Mouse (Mus musculus): ENCODE measurements around the gene Gm27021. TPM values are rescaled to one million over a fixed set of nuclear protein-coding genes. Genes with fewer than 3 reads are reported as not detected.

Gene Gm27021
- polyA plus RNA-seq (2017; shearing (Covaris generic)): not detected

DNA sequence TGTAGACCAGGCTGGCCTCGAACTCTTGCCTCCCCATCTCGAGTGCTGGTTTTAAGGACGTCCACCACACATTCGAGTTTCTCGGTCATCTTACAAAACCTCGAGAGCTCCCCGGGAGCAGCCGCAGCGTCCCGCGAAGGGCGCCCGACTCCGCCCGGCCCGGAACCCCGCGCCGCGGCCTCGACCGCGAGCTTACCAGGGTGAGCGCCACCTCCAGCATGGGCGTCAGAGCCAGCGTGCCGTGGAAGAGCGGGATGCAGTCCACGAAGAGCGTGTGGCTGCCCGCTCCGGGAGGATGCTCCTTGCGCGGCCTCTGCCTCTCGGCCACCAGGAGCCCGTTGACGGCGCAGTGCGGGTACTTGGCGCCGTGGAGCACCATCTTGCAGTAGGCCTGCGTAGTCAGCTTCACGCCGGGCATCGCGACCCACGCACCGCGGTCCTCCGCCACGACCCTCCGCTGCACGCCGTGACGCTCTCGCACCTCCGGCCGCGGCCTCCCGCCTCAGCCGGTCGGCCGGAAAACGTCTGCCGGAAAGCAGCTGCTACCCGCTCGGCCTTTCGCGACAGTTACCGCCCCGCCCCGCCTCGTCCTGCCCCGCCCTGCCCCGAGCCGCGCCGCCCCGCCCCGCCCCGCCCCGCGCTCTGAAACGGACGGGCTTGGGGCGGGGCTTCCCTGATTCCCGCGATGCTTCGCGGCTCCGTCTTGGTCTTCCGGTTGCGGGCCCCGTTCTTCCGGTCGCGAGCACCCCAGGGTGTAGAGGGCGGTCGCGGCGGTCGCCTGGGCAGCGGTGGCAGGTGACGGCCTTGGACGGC, at the start of gene Gm27021, which contains the start of gene Cox4i1:
Gene Gm27021 (minus strand): TSS at position 519 of the 813 bp plus-strand sequence.
Gene Cox4i1 (plus strand): TSS at position 662 of the 813 bp plus-strand sequence.

DNA sequence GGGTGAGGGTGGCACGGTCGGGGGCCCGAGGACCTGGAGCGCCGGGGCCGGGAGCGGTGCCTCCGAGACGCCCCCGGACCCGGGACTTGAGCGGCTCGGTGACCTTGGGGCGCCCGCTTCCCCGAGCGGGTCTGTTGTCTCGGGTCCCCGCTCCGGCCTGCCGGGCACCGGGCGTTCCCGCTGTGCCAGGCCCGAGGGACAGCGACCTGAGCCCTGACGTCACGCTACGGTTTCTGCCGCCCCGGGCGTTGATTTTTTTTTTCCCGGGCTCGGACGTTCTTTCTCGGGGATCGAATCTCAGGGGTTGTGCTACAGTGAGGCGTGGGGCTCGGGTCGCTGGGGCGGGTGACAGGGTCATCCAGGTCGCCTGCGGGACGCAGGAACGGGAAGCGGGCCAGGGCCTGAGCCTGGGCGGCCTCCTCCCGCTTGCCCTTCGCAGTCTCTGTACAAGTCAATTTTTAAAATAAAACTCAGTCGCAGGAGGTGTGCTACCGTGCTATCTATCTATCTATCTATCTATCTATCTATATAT, 561 bp upstream of the Gm27021 start, which contains the start of gene Emc8:
Gene Emc8 (minus strand): TSS at position 200 of the 532 bp plus-strand sequence.

DNA sequence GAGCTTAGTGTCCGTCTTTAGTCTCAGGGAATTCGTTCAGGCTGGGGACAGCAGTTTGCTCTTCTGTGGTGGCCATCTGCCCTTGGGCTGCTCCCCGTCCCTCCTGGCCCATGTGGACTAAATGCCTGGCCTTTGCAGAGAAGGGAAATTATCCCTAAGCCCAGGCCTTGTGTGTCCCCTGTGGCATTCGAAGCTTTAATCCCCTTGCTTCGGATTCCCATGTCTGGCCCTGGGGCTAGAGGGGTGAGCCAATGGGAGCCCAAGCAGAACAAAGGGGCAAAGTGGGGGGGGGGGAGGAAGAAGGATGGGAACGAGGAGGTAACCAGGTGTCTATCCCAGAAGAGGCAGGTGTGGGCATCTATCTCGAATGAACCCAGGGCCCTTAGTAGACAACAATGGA, 20.3 kb downstream of the Gm27021 start, which contains the start of gene 1190005I06Rik:
Gene 1190005I06Rik (minus strand): TSS at position 101 of the 400 bp plus-strand sequence.

DNA sequence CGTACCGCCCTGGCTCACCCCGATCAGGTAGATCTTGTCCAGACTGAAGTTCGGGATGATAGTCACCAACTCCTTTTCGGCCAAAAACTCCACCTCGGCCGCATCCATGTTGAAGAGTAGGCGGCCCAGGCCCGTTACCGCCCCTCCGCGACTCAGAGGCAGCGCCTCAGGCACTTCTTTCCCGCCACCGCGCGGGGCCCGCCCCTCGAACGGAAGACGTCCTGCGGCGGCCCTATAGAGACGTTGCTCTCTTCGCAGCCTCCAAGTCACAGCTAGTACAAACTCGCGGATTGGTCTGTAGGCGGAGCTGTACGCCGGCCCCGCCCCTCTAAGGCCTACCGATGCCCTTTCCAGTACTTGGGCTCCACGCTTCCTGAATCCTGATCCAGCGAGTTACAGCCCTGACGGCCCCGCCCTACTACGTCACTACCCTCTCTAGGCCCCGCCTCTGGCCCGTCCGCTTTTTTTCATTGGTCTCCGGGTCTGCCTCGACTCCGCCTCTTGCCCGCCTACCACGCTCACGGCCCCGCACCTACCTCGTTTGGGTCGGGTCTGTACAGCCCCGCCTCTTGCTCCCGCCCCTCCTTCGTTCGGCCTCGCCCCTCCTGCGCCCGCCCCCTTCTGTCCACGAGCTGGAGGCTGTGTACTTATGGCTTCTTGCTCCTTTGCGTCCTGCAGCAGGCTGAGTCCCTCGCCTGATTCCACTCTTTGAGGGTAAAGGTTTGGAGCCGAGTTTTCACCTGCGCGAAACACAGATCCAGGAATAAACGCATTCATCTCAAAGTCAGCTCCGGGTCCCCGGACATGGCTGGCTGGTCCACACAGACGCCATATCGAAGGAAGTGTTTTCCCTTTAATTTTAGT, 78.7 kb downstream of the Gm27021 start, which contains the start of gene Gins2:
Gene Gins2 (minus strand): TSS at position 397 of the 864 bp plus-strand sequence.

Other genes starting within 250 kb of the Gm27021 start
- gene Gins2, start 78.8 kb downstream of the Gm27021 start, polyA plus RNA-seq (2017; shearing (Covaris generic)): 15.8 TPM
- not detected for gene 1190005I06Rik, start 20.4 kb downstream of the Gm27021 start, polyA plus RNA-seq (2017; shearing (Covaris generic))
- 774 TPM for gene Cox4i1, start 143 bp upstream of the Gm27021 start, polyA plus RNA-seq (2017; shearing (Covaris generic))
- gene Emc8, start 494 bp upstream of the Gm27021 start, polyA plus RNA-seq (2017; shearing (Covaris generic)): 76.4 TPM
- 53.9 TPM for gene Irf8, start 68.3 kb upstream of the Gm27021 start, polyA plus RNA-seq (2017; shearing (Covaris generic))